Mouse (Mus musculus) T-helper 17 cell (primary cell): ENCODE results near the gene Fkbp14.

Experiments
- in situ Hi-C, 2 experiments: fragments of 300-600 bp; cut with MboI, MseI; formaldehyde crosslinking; loops; 1 replicate in 1 of 2; 2 replicates in 1 of 2; pipeline ENCODE4 v1.15.1; 2025; ENCODE audit warnings: high pct_unique_total_duplicates in 2 of 2

Gene Fkbp14

DNA sequence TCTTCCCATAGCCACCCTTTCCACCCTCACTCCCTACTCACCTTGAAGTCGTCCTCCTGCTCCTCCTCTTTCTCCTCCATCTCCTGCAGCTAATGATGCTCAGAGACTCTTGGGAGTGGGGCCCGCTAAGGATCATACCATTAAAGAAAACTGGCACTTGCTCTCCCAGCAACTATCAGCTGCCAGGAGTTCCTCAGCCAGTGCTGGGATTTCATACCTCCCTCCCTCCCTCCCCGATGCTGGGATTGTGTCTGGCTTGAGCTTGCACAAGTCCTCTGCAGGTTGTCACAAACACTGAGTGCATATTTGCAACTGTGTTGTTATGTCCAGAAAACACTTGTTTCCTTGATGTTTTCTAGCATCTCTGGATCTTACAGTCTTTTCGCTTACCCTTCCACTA lies at the start of gene Fkbp14:
TSS of gene Fkbp14 (minus strand) at position 101 of the 400 bp plus-strand sequence.
- in situ Hi-C loops, result loop anchor here in 1 of 2 experiments (10.0 kb wide), 1 partner anchor 88 kb away; the partner anchor contains the start of gene Mturn

DNA sequence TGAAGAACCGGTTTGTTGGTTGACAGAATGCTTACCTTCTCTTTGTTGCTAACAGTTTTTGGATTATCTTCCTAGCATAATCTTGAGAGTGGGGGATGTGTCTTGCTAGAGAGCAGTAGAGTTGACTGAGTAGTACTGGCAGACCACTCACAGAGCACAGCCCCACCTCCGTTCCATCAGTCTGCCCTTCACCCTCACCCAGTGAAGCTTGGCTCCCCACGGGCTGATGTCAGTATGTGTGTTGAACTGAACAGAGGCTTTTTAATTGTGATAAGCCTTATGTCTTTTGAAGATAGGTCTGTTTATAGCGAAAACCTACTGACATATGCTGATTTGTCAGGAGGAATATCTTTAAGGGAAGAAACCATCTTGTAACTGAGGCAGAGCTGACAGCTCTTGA lies 46.1 kb upstream of the Fkbp14 start:
- in situ Hi-C loops, result no loop called here

DNA sequence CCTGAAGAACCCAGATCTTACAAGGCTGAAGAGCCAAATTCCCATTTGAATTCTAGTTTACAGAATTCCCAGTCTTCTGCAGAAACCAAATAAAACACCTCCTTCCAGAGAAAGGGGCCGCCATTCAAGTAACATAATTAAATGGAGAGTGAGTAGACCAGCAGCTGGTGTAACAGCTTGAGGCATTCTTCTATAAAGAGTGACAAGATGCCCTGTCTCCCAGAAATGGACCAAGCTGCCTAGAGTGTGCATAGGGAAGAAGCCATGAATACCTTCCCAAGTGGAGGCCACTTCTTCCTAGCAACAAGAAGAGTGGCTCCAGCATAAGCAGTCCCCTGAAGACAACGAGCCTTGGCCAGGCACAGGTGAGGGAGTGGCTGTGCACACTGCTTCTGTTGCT lies 44.8 kb upstream of the Fkbp14 start:
- in situ Hi-C loops, result no loop called here

DNA sequence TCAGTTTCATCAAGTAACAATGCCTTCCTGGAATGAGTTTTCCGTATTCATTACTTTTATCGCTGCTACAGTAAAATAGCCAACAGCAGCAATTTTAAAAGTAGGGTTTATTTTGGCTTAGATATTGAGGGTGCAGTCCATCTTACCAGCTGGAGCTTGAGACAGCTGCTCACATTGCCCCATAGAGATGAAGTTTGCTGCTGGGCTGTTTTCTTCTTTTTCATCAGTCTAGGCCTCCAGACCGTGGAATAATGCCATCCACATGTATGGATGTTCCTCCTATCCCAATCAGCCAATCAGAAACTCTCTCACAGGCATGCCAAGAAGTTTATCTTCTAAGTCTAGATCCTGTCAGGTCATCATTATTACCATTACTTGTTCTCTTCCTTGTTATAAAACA lies 42.8 kb upstream of the Fkbp14 start:
- in situ Hi-C loops, result no loop called here

DNA sequence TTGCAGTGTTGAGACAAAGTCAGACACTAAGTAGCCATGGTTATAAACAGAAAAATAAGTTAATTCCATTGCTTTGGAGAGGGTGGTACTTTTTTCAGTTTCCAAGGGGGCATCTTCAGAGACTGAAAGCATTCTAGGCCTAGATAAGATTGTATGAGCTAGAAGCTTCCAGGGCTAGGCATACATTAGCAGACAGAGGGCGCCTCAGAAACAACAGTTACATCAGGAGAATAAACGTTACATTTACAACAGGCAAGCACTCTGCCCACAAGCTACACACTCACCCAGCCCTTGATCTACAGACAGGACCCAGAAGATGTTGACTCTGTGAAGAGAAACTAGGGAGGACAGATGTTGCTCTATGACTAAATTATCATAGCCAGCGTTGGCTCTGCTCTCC lies 34.4 kb upstream of the Fkbp14 start:
- in situ Hi-C loops, result no loop called here

DNA sequence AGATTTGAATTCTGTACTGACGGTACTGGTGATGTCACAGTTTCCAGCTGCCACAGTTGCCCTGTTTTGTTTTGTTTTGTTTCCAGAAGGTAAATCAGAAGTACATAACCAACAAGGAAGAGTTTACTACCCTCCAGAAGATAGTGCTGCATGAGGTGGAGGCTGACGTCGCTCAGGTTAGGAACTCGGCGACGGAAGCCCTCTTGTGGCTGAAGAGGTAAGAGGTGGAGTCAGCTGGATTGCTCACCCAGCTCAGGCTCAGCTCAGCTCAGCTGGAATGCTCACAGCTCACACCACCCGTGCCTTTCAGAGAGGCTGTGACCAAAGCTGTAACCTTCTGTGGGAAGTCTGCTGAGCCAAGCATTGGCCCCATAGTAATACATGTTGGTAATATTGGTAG lies 32.6 kb upstream of the Fkbp14 start:
- in situ Hi-C loops, result no loop called here

DNA sequence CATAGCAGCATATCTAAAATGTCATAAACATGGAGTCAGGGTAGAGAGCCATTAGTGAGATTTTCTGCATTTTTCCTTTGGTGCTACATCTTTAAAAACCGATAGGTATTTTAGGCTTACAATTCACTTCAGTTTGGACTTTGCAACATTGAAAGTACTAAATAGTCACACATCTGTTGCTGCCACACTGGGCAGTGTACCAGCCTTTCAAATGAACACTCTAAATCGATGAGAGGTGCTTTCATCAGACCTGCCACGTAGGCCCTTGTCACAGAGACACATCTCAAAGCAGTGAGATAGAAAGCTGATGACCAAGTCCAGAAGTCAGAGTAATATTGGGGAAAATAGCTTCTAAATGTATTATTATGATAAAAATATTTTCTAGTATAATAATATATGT lies 31.3 kb upstream of the Fkbp14 start:
- in situ Hi-C loops, result no loop called here

DNA sequence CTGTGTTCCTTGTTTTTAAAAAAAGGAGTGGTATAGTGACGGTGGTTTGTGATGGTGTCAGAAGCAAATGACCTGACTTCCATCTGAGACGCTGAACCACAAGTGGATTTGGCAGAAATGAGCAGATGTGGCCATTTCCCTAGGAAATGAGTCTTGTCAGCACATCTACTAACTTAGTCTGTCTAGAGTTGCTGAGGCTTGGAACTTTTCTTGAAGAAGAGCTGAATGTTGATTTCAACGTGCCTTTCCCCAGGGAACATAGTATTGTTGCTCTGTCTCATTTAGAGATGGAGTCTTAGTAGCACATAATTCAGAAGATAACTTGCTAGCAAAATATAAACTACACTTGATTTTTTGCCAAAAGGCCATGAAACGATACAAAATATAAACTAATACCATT lies 23.2 kb upstream of the Fkbp14 start:
- in situ Hi-C loops, result no loop called here

DNA sequence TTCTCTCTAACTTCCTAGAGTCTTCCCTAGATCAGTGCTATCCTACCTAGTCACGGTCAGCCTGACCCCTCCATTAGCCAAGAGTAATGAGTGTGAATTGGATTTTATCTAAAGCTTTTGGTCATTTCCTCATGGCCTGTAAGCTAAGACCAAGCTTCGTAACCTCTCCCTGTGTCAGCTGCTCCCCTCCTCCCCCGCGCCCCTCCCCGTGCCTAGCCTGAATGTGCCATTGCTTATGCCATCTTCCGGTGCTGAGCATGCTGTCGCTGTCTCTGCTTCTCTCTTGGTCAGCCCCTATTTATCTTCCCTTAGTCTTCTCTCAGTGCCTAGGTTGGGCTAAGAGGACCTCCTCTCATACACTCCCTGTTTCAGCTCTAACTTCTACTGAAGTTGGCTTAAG lies 22.4 kb upstream of the Fkbp14 start:
- in situ Hi-C loops, result no loop called here

DNA sequence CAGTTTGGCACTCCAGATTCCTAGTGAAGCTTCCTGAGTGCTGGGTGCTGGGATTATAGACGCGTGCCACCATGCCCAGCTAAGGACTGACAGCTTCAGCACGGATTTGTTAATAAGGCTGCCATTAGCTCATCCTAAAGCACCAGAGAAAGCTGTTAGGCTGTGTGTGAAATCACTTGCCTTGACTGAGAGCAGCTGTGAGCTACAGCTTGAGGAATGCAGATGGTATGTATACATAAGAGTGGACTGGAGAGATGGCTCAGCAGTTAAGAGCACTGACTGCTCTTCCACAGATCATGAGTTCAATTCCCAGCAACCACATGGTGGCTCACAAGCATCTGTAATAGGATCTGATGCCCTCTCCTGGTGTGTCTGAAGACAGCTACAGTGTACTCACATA lies 20.3 kb upstream of the Fkbp14 start:
- in situ Hi-C loops, result no loop called here

DNA sequence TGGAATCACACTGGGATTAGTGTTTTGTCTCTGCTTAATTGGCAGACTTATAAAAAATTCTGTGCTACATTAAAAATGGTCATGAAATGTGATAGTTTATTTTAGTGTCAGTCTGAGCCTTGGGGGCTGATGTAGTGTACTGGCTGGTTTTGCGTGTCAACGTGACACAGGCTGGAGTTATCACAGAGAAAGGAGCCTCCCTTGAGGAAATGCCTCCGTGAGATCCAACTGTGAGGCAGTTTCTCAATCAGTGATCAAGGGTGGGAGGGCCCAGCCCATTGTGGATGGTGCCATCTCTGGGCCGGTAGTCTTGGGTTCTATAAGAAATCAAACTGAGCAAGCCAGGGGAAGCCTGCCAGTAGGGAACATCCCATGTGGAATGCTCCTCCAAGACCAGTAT lies 9.1 kb upstream of the Fkbp14 start:
- in situ Hi-C loops, result no loop called here

DNA sequence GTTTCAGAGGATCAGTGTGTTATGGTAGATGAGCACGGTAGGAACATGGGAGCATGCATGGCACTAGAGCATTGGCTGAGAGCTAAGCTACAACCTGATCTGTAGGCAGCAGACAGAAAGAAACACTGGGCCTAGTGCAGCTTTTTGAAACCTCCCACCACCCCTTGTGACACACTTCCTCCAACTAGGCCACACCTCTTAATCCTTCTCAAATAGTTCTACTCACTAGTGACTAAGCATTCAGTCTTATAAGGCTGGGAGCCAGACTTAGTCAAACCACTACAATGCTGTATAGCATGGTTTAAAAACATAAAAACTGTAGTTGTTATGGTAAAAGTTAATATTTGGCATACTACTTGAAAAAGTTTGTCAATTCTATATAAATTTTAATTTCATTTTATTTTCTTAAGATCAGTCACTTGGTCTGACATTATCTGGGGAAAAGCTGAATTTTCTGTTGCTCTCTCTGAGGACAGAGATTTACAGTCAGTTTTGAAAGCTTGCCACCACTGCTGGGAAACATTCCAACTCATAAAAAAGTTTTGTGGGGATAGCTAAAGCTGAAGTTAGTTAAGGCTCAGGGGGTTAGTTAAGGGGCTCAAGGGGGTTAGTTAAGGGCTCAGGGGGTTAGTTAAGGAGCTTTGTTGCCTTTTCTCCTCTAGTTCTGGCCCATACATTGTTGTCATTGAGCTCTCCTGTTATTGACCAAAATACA lies 7.0 kb upstream of the Fkbp14 start:
- in situ Hi-C loops, result no loop called here

DNA sequence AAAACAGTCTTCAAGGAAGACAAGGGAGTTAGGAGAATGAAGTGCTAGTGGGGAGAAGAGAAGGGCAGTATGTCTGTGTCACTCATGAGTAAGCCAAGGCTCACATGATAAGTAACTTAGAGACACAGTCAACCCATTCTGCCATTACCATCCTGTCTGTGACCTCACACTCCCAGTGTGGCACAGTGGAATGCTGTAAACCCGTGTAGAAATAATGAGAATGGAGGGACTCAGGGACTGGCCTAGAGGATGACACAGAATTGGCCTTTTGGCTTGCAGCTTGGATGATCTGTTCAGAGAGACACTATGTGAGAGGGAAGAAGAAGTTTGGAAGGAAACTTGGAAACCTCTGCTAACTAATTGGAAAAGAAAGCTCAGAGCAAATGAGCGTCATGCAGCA lies 5.8 kb upstream of the Fkbp14 start:
- in situ Hi-C loops, result no loop called here

DNA sequence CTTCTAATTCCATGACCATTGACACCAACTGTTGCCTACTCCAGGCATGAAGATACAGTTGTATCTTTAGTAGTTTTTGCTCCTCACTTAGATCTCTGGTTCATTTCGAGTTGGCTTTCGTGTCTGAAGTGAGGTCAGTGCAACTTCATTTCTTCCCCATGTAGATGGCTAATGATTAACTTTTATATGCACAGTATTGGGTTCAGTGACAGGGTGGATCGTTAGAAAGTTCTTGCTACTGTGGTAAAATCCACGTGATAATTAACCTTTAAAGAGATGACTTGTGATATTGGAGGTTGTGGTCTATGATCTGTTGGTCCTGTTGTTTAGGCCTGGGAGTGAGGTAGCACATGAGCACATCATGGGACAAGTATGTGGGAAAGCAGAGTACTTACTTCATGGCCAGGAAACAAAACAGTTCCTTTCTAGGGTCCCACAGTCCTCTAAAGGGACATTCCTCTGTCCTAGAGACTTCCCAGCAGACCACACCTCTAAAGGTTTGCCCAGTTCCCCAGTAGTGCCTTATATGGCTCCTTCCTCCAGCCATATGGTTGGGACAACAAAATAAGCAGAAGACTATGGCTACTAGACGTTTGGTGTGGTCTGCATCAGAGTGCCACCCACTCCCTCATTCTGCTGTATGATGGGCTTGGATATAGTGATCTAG lies 3.7 kb upstream of the Fkbp14 start:
- in situ Hi-C loops, result no loop called here

DNA sequence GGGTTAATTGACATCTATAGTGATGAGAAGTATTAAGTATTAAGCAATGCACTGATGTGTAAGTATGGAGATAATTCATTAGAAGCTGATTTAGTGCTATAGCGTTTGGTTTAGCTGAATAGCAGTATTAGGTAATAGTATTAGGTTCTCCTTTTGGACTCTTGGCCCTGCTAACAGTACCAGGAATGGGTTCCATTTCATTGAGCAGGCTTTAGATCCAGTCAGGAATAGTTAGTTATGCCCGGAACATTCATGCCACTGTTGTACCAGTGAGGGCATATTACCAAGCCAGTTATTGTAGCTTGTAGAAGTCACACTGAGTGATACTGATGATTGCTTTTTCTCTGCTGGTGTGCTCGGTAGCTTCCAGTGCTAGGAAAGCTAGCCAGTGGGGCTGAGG lies 603 bp upstream of the Fkbp14 start:
- in situ Hi-C loops, result loop anchor here in 1 of 2 experiments (10.0 kb wide), 1 partner anchor 87 kb away; the partner anchor contains the start of gene Mturn

DNA sequence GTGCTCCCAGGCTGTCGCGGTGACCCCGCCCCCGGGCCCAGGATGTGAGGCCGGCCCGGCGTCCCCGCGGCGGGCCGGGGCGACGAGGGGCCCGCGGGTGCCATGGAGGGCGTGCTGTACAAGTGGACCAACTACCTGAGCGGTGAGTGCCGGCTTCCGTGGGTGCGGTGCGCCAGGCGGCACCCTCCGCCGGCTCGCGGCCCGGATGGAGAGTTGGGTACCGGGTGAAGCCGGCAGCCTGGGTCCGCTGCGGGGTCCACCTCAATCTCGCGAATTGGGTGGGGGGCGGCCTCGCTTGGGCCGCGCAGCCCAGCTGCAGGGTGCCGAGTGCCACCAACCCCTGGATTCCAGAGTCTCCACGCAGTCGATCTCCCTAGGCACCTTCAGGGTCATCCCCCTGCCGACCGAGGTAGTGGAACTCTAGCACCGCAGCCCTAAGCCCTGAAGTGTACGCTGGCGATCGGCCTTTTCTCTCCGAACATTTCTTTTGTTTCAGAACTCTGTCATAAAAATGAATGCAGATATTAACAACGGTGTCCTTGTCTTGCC lies 1.7 kb downstream of the Fkbp14 start:
- in situ Hi-C loops, result loop anchor here in 1 of 2 experiments (10.0 kb wide), 1 partner anchor 89 kb away; the partner anchor contains the start of gene Mturn

DNA sequence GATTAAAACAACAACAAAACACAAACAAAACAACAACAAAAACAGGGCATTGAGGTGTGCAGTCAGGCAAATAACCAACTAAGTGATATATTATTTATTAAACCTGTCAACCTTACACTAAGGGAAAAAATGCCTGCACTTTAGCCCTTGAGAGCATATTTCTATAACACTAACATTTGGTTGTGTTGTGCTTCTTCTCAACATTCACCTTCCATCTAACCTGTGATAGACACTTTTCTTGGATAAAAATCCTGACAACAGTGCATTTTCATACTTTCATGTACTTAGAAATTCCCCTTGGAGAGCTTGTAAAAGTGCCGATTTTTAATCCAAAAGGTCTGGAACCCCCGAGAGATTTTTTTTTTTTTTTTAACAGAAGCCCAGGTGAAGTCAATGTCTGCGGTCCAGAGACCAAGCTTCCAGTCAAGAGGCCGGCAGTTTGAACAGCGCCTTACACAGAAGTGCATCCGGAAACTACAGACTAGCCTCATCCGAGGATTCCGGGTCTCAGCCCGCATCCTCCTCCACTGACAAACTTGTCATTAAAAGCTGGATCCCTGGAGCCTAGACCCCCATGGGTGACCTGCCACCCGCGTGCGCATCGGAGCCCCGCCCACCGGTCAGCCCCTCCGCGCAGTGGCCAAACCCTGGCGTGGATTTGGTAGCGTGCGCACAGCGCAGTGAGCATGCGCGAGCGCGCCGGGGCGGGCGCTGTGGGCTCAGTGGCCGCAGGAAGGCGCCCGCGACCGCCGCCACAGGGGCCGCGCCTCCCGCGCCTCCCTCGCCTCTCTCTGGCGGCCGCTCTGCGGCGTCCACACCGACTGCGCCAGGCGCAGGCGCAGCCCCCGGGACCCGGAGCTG lies 2.4 kb downstream of the Fkbp14 start, which contains the start of gene Plekha8:
TSS of gene Plekha8 (plus strand) at position 643 of the 861 bp plus-strand sequence.
- in situ Hi-C loops, result loop anchor here in 1 of 2 experiments (10.0 kb wide), 1 partner anchor 90 kb away; the partner anchor contains the start of gene Mturn

DNA sequence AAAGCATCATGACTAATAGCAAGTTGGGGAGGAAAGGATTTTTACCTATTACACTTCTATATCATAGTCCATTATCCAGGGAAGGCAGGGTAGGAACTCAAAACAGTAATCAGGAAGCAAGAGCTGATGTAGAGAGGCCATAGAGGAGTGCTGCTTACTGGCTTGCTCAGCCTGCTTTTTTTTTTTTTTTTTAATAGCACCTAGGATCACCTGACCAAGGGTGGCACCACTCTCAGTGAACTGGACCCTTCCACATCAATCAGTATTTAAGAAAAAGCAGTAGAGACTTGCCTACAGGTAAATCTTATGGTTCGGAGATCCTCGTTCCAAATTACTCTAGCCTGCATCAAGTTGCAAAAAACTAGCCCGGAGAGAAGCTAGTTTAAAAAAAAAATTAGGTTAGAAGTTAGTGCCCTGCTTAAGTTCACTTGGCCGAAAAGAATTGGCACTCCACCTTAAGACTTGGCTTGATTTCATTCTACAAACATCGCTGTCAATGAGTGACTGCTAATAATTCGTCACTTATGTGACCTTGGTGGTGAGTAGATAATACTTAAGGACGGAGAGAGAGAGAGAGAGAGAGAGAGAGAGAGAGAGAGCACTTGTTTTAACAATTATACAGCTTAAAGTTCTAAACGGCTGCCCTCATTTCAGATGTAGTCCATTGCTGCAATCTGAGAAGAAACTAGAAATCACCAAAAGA lies 3.2 kb downstream of the Fkbp14 start:
- in situ Hi-C loops, result loop anchor here in 1 of 2 experiments (10.0 kb wide), 1 partner anchor 91 kb away; the partner anchor contains the start of gene Mturn

DNA sequence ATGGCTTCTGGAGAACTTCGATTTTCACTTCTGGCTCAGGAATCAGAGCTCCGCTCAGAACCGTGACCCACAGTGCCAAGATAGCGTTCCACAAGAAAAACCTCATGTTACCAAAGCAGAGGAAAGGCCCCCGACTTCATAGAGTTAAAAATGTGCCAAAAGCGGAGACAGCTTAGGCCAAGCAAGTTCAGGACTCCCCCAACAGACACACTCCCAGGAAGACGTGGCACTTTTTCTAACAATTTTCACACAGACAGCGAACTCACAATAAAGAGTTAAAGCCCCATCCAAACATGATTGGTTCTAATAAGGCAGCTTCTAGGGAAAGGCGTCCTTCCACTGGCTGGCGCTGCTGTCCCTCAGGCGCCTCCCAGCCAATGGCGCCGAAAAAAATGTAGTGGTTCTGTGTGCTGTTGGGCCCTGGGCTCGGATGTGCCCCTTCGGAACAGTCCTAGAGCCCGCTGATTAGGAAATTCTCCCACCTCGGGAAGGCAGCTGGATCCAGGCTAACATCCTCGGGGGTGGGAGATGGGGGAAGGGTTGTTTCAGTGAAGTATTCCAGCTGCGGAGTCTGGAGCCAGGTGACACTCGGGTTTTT lies 4.1 kb downstream of the Fkbp14 start:
- in situ Hi-C loops, result loop anchor here in 1 of 2 experiments (10.0 kb wide), 1 partner anchor 92 kb away; the partner anchor contains the start of gene Mturn

DNA sequence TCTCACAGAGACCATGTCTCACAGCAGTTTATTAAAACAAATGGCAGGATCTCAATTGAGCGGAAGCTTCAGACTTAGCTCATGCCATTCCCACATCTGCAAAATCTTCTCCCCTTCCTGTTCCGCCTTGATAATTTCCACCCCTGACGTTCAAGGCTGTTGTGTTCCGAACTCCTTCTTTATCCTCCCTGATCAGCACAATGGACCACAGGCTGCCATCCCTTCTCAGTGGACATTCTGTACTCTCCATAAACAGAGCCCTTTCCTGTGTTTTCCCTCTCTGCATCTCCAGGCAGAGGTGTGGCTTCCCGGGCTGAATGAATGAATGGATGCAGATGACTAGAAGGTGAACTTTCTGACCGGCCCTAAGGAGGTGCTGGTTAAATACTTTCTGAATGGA lies 5.3 kb downstream of the Fkbp14 start:
- in situ Hi-C loops, result loop anchor here in 1 of 2 experiments (10.0 kb wide), 1 partner anchor 93 kb away; the partner anchor contains the start of gene Mturn
